Mouse (Mus musculus) liver, adult 2 months (tissue): ENCODE measurements around the gene Sbno2. TPM values are rescaled to one million over a fixed set of nuclear protein-coding genes. Genes with fewer than 3 reads are reported as not detected.

Source experiments
- DNase-seq: peaks from one replicate; pipeline ENCODE4 v3.0.0-alpha.2; 2011; ENCODE audit warnings: low read depth, low spot score; ENCODE audit errors: extremely low read depth
- H3K27ac ChIP-seq: fragments of 200-500 bp; replicated peaks from 2 replicates; pipeline ENCODE4 v1.5.1; 2012; ENCODE audit warnings: low read depth, mild to moderate bottlenecking, control low read depth, inconsistent platforms, low read length; ENCODE audit not compliant: insufficient read depth
- H3K27me3 ChIP-seq: fragments of 200-500 bp; 2 replicates; pipeline ENCODE4 v1.6.1; 2012; ENCODE audit warnings: mild to moderate bottlenecking, moderate library complexity, low read length, inconsistent platforms; ENCODE audit not compliant: control insufficient read depth, insufficient read depth
- H3K36me3 ChIP-seq: fragments of 200-500 bp; 2 replicates; pipeline ENCODE4 v1.6.1; 2012; ENCODE audit warnings: low read length, inconsistent platforms; ENCODE audit not compliant: control insufficient read depth, insufficient read depth
- H3K4me1 ChIP-seq: fragments of 200-500 bp; 2 replicates; pipeline ENCODE4 v1.6.1; 2011; ENCODE audit warnings: low read length; ENCODE audit not compliant: control insufficient read depth, insufficient read depth
- H3K4me3 ChIP-seq: fragments of 200-500 bp; 2 replicates; pipeline ENCODE4 v1.5.1; 2011; ENCODE audit warnings: low read depth, mild to moderate bottlenecking, control low read depth, low read length, moderate library complexity; ENCODE audit not compliant: insufficient read depth
- H3K79me2 ChIP-seq: fragments of 200-500 bp; 2 replicates; pipeline ENCODE4 v1.6.1; 2012; ENCODE audit warnings: inconsistent platforms, mild to moderate bottlenecking, low read length, moderate library complexity; ENCODE audit not compliant: control insufficient read depth, insufficient read depth
- H3K9ac ChIP-seq: fragments of 200-500 bp; 2 replicates; pipeline ENCODE4 v1.6.1; 2012; ENCODE audit warnings: low read depth, mild to moderate bottlenecking, control low read depth, inconsistent platforms, low read length
- CTCF ChIP-seq: fragments of 200-500 bp; IDR thresholded peaks from 2 replicates; pipeline ENCODE4 v1.5.1; 2011; ENCODE audit warnings: low read depth, low read length, control low read depth
- POLR2A ChIP-seq: fragments of 200-500 bp; IDR thresholded peaks from 2 replicates; pipeline ENCODE4 v1.6.1; 2011; ENCODE audit warnings: low read length, control low read depth; ENCODE audit not compliant: insufficient read depth; ENCODE audit errors: extremely low read depth
- WGBS: fragments of 180-500 bp; shearing (Covaris S2); methylation state at CpG from one replicate; pipeline ENCODE4 v1.1.7; 2018; 5-methylcytosine and 5-hydroxymethylcytosine counted together
- polyA plus RNA-seq: library from polyadenylated mRNA; depleted of rRNA; stranded (reverse); fragments of >200 nt; gene quantifications from 2 replicates; pipeline ENCODE4 v1.2.3, GENCODE M21; 2012
- total RNA-seq: library from RNA; depleted of rRNA; stranded (reverse); fragments of >200 nt; gene quantifications from 2 replicates; pipeline ENCODE4 v1.2.3, GENCODE M21; 2014

Gene Sbno2
- total and polyA plus RNA-seq, 2 experiments = 8.9 to 25.9 TPM

GRCm38 (mm10) chr10:80027681-80028520 is 77.5 kb downstream of the Sbno2 start:
- peaks cover 4% of the 10 kb centered on the region; the same call in 1 of the 2 replicates for H3K4me1 ChIP-seq
- WGBS = 83% methylated on average over 20 of the region's 20 CpGs
- TF ChIP-seq POLR2A (no peak), CTCF (no peak)
- no peaks in the 10 kb centered on the region for H3K27me3 ChIP-seq
- DNase-seq = no peak
- no peak overlapping the region for H3K4me3 ChIP-seq
- no peak overlapping the region for H3K9ac ChIP-seq
- no peak overlapping the region for H3K27ac ChIP-seq
- no peaks in the 10 kb centered on the region for H3K79me2 ChIP-seq
- H3K36me3 ChIP-seq = no peaks in the 10 kb centered on the region

DNA sequence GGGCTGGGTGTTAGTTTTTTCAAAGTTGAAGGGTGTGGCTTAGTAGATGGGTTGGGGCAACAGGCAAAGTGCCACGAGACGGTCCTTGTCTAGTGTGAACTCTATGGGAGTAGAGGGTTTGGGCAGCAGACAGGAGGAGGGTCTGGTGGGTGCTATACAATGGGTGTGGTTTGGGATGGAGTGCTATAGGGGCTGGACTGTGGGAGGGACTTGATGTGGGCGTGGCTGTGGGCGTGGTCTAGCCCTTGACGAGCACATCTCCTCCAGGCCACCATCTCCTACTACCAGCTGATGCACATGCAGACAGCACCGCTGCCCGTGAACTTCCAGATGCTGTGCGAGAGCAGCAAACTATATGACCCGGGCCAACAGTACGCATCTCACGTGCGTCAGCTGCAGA is 79.5 kb downstream of the Sbno2 start:
- Histone ChIP-seq H3K36me3 (no peaks in the 10 kb centered on the region), H3K9ac (no peak overlapping the region)

DNA sequence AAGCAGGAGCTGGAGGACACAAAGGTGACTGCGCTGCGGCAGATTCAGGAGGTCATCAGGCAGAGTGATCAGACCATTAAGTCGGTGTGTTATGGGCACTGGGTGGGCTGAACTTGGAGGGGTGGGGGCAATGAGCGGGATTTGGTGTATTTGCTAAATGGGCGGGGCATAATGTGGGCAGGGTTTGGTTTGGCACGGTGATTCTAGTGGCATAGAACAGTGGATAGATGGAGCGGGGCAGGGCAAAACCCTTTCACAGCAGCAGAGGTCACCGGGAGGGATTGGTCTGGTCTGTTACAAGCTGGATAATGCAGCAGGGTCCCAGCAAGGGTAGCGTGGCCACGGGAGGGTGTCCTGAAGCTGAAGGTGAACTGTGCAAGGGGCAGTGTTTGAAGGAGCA is 79.9 kb downstream of the Sbno2 start:
- H3K27me3 ChIP-seq = no peaks in the 10 kb centered on the region
- no peak overlapping the region for H3K9ac ChIP-seq
- H3K27ac ChIP-seq = no peak overlapping the region
- DNase-seq = no peak
- H3K36me3 ChIP-seq = no peaks in the 10 kb centered on the region
- no peaks in the 10 kb centered on the region for H3K4me1 ChIP-seq
- 85% methylated on average over 10 of the region's 10 CpGs for WGBS
- no peaks in the 10 kb centered on the region for H3K79me2 ChIP-seq
- H3K4me3 ChIP-seq = no peak overlapping the region
- no peak for TF ChIP-seq CTCF
- TF ChIP-seq POLR2A = no peak

More for the DNA sequence above, 79.5 kb downstream of the Sbno2 start:
- DNase-seq = no peak
- Histone ChIP-seq H3K27me3 (no peaks in the 10 kb centered on the region), H3K4me1 (no peaks in the 10 kb centered on the region), H3K79me2 (no peaks in the 10 kb centered on the region), H3K27ac (no peak overlapping the region), H3K4me3 (no peak overlapping the region)
- no peak for TF ChIP-seq POLR2A
- WGBS = 67% methylated on average over 12 of the region's 12 CpGs

- H3K27ac ChIP-seq = no peak overlapping the region
- H3K9ac ChIP-seq = no peak overlapping the region
- H3K4me3 ChIP-seq = no peak overlapping the region
- no peak for DNase-seq
- H3K4me1 ChIP-seq = no peaks in the 10 kb centered on the region
- 61% methylated on average over 4 of the region's 4 CpGs for WGBS
- H3K36me3 ChIP-seq = no peaks in the 10 kb centered on the region
- no peaks in the 10 kb centered on the region for H3K27me3 ChIP-seq
- no peak for TF ChIP-seq CTCF
- no peak for TF ChIP-seq POLR2A
- H3K79me2 ChIP-seq = no peaks in the 10 kb centered on the region
These were observed 80.4 kb downstream of the Sbno2 start for GRCm38 (mm10) chr10:80025044-80025347.

GRCm38 (mm10) chr10:80024229-80025043 is 80.9 kb downstream of the Sbno2 start:
- TF ChIP-seq CTCF = no peak
- no peak for TF ChIP-seq POLR2A
- H3K36me3 ChIP-seq = no peaks in the 10 kb centered on the region
- no peaks in the 10 kb centered on the region for H3K27me3 ChIP-seq
- no peaks in the 10 kb centered on the region for H3K79me2 ChIP-seq
- WGBS = 81% methylated on average over 15 of the region's 15 CpGs
- no peaks in the 10 kb centered on the region for H3K4me1 ChIP-seq
- H3K9ac ChIP-seq = no peak overlapping the region
- no peak overlapping the region for H3K4me3 ChIP-seq
- DNase-seq = no peak
- H3K27ac ChIP-seq = no peak overlapping the region; the same call in 1 of the 2 replicates

DNA sequence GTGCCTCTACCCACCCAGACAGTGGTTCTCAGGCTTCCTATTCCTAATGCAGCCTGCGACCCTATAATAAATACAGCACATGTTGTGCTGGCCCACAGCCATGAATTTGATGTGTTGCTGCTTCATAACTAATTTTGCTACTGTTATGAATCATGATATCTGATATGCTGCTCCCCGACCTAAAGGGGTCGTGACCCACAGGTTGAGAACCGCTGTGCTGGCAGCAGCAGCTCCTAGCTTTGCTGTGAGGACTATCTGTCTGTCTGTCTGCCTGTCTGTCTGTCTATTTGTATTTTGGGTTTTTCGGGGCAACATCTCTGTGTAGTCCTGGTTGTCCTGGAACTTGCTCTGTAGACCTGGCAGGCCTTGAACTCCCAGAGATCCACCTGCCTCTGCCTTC is 81.6 kb downstream of the Sbno2 start:
- H3K4me1 ChIP-seq = no peaks in the 10 kb centered on the region

More for the DNA sequence above, 81.6 kb downstream of the Sbno2 start:
- Histone ChIP-seq H3K36me3 (no peaks in the 10 kb centered on the region), H3K4me3 (no peak overlapping the region), H3K27me3 (no peaks in the 10 kb centered on the region), H3K79me2 (no peaks in the 10 kb centered on the region), H3K27ac (no peak overlapping the region), H3K9ac (no peak overlapping the region)
- WGBS = 55% methylated on average over 5 of the region's 5 CpGs
- TF ChIP-seq POLR2A (no peak), CTCF (no peak)
- DNase-seq = no peak
